Mouse (Mus musculus) bone marrow macrophage, adult 2 months (primary cell): ENCODE data around the gene Srek1.

Experiments
- CTCF ChIP-seq: IDR thresholded peaks from 2 replicates; pipeline ENCODE4 v1.5.1; 2012; ENCODE audit warnings: low read depth, mild to moderate bottlenecking, low read length, moderate library complexity
- POLR2A ChIP-seq: IDR thresholded peaks from 2 replicates; pipeline ENCODE4 v1.6.1; 2012; ENCODE audit warnings: mild to moderate bottlenecking, low read depth, low read length, borderline replicate concordance

GRCm38 (mm10) chr13:103705436-103705978 is 68.9 kb downstream of the Srek1 start:
- TF ChIP-seq CTCF (no peak), POLR2A (no peak)
